Mouse (Mus musculus) kidney, adult 2 months (tissue): ENCODE results near the gene Zgpat.

Experiments used
- CTCF ChIP-seq: fragments of 200-500 bp; conservative IDR thresholded peaks from 2 replicates; pipeline ENCODE4 v1.5.1; 2011; ENCODE audit warnings: low read depth, mild to moderate bottlenecking, control low read depth, low read length, moderate library complexity, mixed read lengths; ENCODE audit not compliant: insufficient read depth, insufficient read length
- POLR2A ChIP-seq: fragments of 200-500 bp; IDR thresholded peaks from one replicate; pipeline ENCODE4 v1.6.1; 2011; ENCODE audit warnings: low read depth, low read length, control low read depth

- TF ChIP-seq CTCF (no peak), POLR2A (no peak)
These were observed 32.2 kb upstream of the Zgpat start for GRCm38 (mm10) chr2:181332542-181332941.
